Comparison of ENCODE assay signal across 8 mouse cellular contexts in genomic region chr3:99240811-99241738, GRCm38 (mm10). TPM values are rescaled to one million over a fixed set of nuclear protein-coding genes. Genes with fewer than 3 reads are reported as not detected.
DNase-seq lines count a peak whose midpoint lies in the region; ATAC-seq and TF ChIP-seq lines count a peak whose summit lies in the region.

No protein-coding gene starts in this region.

- WGBS in kidney, adult 2 months = 2% methylated on average over 50 of the region's 50 CpGs
- under 1% methylated on average over 50 of the region's 50 CpGs for WGBS in hindbrain, embryonic 14.5 days

- TF ChIP-seq CTCF in kidney, adult 2 months (conservative IDR thresholded peaks at IDR 0.05; ENCODE audit: insufficient read depth, insufficient read length, low read depth, low read length) = no peak

- no peak for DNase-seq in kidney, adult 2 months
- no peak for DNase-seq in kidney, postnatal 25 days
- DNase-seq in embryo, embryonic 10 days (ENCODE audit: low spot score) = peak; percentile 62
- DNase-seq in hindbrain, embryonic 14.5 days (ENCODE audit: low spot score) = no peak
- peak; percentile 73 for DNase-seq in neural tube, embryonic 10.5 days (ENCODE audit: extremely low spot score, low spot score)
- no peak for DNase-seq in ovary, postnatal 10 days (ENCODE audit: low spot score)
- no peak for DNase-seq in urinary bladder, adult 18-20 months (ENCODE audit: low spot score in 2 of 2)
- DNase-seq in lung, adult 18-20 months = no peak

- H3K9ac ChIP-seq in hindbrain, embryonic 14.5 days = no peak overlapping the region

- TF ChIP-seq POLR2A in kidney, adult 2 months (IDR thresholded peaks at IDR 0.05; ENCODE audit: low read depth, low read length) = no peak

- peak overlapping the region; percentile 10; the same call in 1 of the 2 replicates for H3K4me3 ChIP-seq in kidney, adult 2 months (ENCODE audit: insufficient read depth, low read depth, low read length)
- H3K4me3 ChIP-seq in hindbrain, embryonic 14.5 days (replicated peaks; ENCODE audit: low read length) = peak overlapping the region; percentile 6; the same call in 1 of the 2 replicates

- H3K27ac ChIP-seq in kidney, adult 2 months (ENCODE audit: insufficient read depth, low read depth, low read length) = no peak overlapping the region
- no peak overlapping the region for H3K27ac ChIP-seq in hindbrain, embryonic 14.5 days

- no peaks in the 10 kb centered on the region for H3K36me3 ChIP-seq in kidney, adult 2 months (ENCODE audit: control insufficient read depth, insufficient read depth, low read length)
- no peaks in the 10 kb centered on the region for H3K36me3 ChIP-seq in hindbrain, embryonic 14.5 days (replicated peaks; ENCODE audit: control insufficient read depth, insufficient read depth)

- ATAC-seq in hindbrain, embryonic 14.5 days (ENCODE audit: low FRiP score) = no peak

- no peak overlapping the region for H3K4me2 ChIP-seq in hindbrain, embryonic 14.5 days (replicated peaks)

- peaks cover 8% of the 10 kb centered on the region for H3K27me3 ChIP-seq in kidney, adult 2 months (replicated peaks; ENCODE audit: control insufficient read depth, insufficient read depth, low read length)
- H3K27me3 ChIP-seq in hindbrain, embryonic 14.5 days (ENCODE audit: control insufficient read depth, insufficient read depth, low read length) = peaks cover 99% of the 10 kb centered on the region

- no peaks in the 10 kb centered on the region for H3K9me3 ChIP-seq in hindbrain, embryonic 14.5 days (ENCODE audit: control insufficient read depth, low read length)

- H3K4me1 ChIP-seq in kidney, adult 2 months (ENCODE audit: control insufficient read depth, insufficient read depth, low read length) = peaks cover 9% of the 10 kb centered on the region; the same call in 1 of the 2 replicates
- no peaks in the 10 kb centered on the region for H3K4me1 ChIP-seq in hindbrain, embryonic 14.5 days (replicated peaks; ENCODE audit: control insufficient read depth, insufficient read depth, low read length)

RNA-seq across cellular contexts. Expression of gene Tbx15, which starts 0.9 kb away (rescaled TPM):
- polyA plus RNA-seq in kidney, adult 2 months (2012; rRNA removed) = 0.07 and 0.72 TPM in 2 replicates
- 0.32 and 0.82 TPM in 2 replicates for polyA plus RNA-seq in hindbrain, embryonic 14.5 days (2014; fragmentation: Nextera tagmentation; extraction: Ambion mirVana)

Comparison
In these comparisons a context has a peak if more than half of its experiments do, and no peak if none do; other contexts are left out.
1. DNase-seq: peak in embryo, embryonic 10 days (single experiment) and neural tube, embryonic 10.5 days (single experiment); none in kidney, adult 2 months (single experiment), kidney, postnatal 25 days (0 of 2), hindbrain, embryonic 14.5 days (single experiment), ovary, postnatal 10 days (single experiment), urinary bladder, adult 18-20 months (0 of 2) and lung, adult 18-20 months (0 of 2).